Mouse (Mus musculus): ENCODE results near the gene Gpatch8. TPM values are rescaled to one million over a fixed set of nuclear protein-coding genes. Genes with fewer than 3 reads are reported as not detected.

Gpatch8 gene
- polyA plus RNA-seq, 1 experiment = 16.7 TPM

GRCm38 (mm10) chr11:102433866-102434265 is 122.3 kb downstream of the Gpatch8 start:
- Histone ChIP-seq H3K36me3 (ENCODE audit: control insufficient read depth, insufficient read depth, low read length) (no peaks in the 10 kb centered on the region), H3K4me3 (ENCODE audit: control insufficient read depth, low read depth, low read length) (no peak overlapping the region), H3K4me1 (ENCODE audit: control insufficient read depth, insufficient read depth, low read length) (peaks cover 22% of the 10 kb centered on the region), H3K27me3 (ENCODE audit: control insufficient read depth, insufficient read depth, low read length) (no peaks in the 10 kb centered on the region), H3K27ac (ENCODE audit: control insufficient read depth, insufficient read depth, low read depth, low read length) (no peak overlapping the region)
- TF ChIP-seq POLR2A (IDR thresholded peaks at IDR 0.05; ENCODE audit: control insufficient read depth, low read depth, low read length) (no peak), CTCF (IDR thresholded peaks at IDR 0.05; ENCODE audit: control insufficient read depth, insufficient read depth, insufficient replicate concordance, low read depth, low read length) (no peak)

GRCm38 (mm10) chr11:102432896-102433295 is 123.3 kb downstream of the Gpatch8 start:
- H3K27ac ChIP-seq (ENCODE audit: control insufficient read depth, insufficient read depth, low read depth, low read length) = no peak overlapping the region
- H3K4me3 ChIP-seq (ENCODE audit: control insufficient read depth, low read depth, low read length) = no peak overlapping the region
- peaks cover 14% of the 10 kb centered on the region for H3K4me1 ChIP-seq (ENCODE audit: control insufficient read depth, insufficient read depth, low read length)
- TF ChIP-seq CTCF (IDR thresholded peaks at IDR 0.05; ENCODE audit: control insufficient read depth, insufficient read depth, insufficient replicate concordance, low read depth, low read length) = no peak
- no peak for TF ChIP-seq POLR2A (IDR thresholded peaks at IDR 0.05; ENCODE audit: control insufficient read depth, low read depth, low read length)
- H3K27me3 ChIP-seq (ENCODE audit: control insufficient read depth, insufficient read depth, low read length) = no peaks in the 10 kb centered on the region
- no peaks in the 10 kb centered on the region for H3K36me3 ChIP-seq (ENCODE audit: control insufficient read depth, insufficient read depth, low read length)

GRCm38 (mm10) chr11:102432115-102432843 is 123.9 kb downstream of the Gpatch8 start:
- Histone ChIP-seq H3K36me3 (ENCODE audit: control insufficient read depth, insufficient read depth, low read length) (no peaks in the 10 kb centered on the region), H3K27ac (ENCODE audit: control insufficient read depth, insufficient read depth, low read depth, low read length) (no peak overlapping the region), H3K4me3 (ENCODE audit: control insufficient read depth, low read depth, low read length) (no peak overlapping the region), H3K4me1 (ENCODE audit: control insufficient read depth, insufficient read depth, low read length) (peaks cover 8% of the 10 kb centered on the region), H3K27me3 (ENCODE audit: control insufficient read depth, insufficient read depth, low read length) (no peaks in the 10 kb centered on the region)
- TF ChIP-seq CTCF (IDR thresholded peaks at IDR 0.05; ENCODE audit: control insufficient read depth, insufficient read depth, insufficient replicate concordance, low read depth, low read length) (no peak), POLR2A (IDR thresholded peaks at IDR 0.05; ENCODE audit: control insufficient read depth, low read depth, low read length) (no peak)

- no peak overlapping the region for H3K27ac ChIP-seq (ENCODE audit: control insufficient read depth, insufficient read depth, low read depth, low read length)
- H3K4me1 ChIP-seq (ENCODE audit: control insufficient read depth, insufficient read depth, low read length) = peaks cover 7% of the 10 kb centered on the region
- H3K4me3 ChIP-seq (ENCODE audit: control insufficient read depth, low read depth, low read length) = no peak overlapping the region
- no peak for TF ChIP-seq POLR2A (IDR thresholded peaks at IDR 0.05; ENCODE audit: control insufficient read depth, low read depth, low read length)
- no peak for TF ChIP-seq CTCF (IDR thresholded peaks at IDR 0.05; ENCODE audit: control insufficient read depth, insufficient read depth, insufficient replicate concordance, low read depth, low read length)
- no peaks in the 10 kb centered on the region for H3K36me3 ChIP-seq (ENCODE audit: control insufficient read depth, insufficient read depth, low read length)
- no peaks in the 10 kb centered on the region for H3K27me3 ChIP-seq (ENCODE audit: control insufficient read depth, insufficient read depth, low read length)
These were observed 124.5 kb downstream of the Gpatch8 start for GRCm38 (mm10) chr11:102431728-102432114.

GRCm38 (mm10) chr11:102431018-102431645 is 125.1 kb downstream of the Gpatch8 start:
- H3K4me3 ChIP-seq (ENCODE audit: control insufficient read depth, low read depth, low read length) = peak overlapping the region; percentile 84
- peaks cover 7% of the 10 kb centered on the region for H3K4me1 ChIP-seq (ENCODE audit: control insufficient read depth, insufficient read depth, low read length)
- no peaks in the 10 kb centered on the region for H3K27me3 ChIP-seq (ENCODE audit: control insufficient read depth, insufficient read depth, low read length)
- no peak overlapping the region; the same call in 1 of the 2 replicates for H3K27ac ChIP-seq (ENCODE audit: control insufficient read depth, insufficient read depth, low read depth, low read length)
- TF ChIP-seq POLR2A (IDR thresholded peaks at IDR 0.05; ENCODE audit: control insufficient read depth, low read depth, low read length) (no peak), CTCF (IDR thresholded peaks at IDR 0.05; ENCODE audit: control insufficient read depth, insufficient read depth, insufficient replicate concordance, low read depth, low read length) (peak; percentile 34; the same call in 1 of the 2 replicates)
- no peaks in the 10 kb centered on the region for H3K36me3 ChIP-seq (ENCODE audit: control insufficient read depth, insufficient read depth, low read length)

GRCm38 (mm10) chr11:102430121-102431017 is 125.8 kb downstream of the Gpatch8 start, which contains the start of gene Grn:
Gene Grn, plus strand, starts transcription at chr11:102430315.
- no peaks in the 10 kb centered on the region for H3K27me3 ChIP-seq (ENCODE audit: control insufficient read depth, insufficient read depth, low read length)
- peak within 1 kb of the TSS; percentile 84 for H3K4me3 ChIP-seq (ENCODE audit: control insufficient read depth, low read depth, low read length)
- peak within 1 kb of the TSS; percentile 68 for H3K27ac ChIP-seq (ENCODE audit: control insufficient read depth, insufficient read depth, low read depth, low read length)
- H3K36me3 ChIP-seq (ENCODE audit: control insufficient read depth, insufficient read depth, low read length) = no peaks in the 10 kb centered on the region
- peaks cover 7% of the 10 kb centered on the region for H3K4me1 ChIP-seq (ENCODE audit: control insufficient read depth, insufficient read depth, low read length)
- TF ChIP-seq POLR2A (IDR thresholded peaks at IDR 0.05; ENCODE audit: control insufficient read depth, low read depth, low read length) (peak; percentile 15; the same call in 1 of the 2 replicates), CTCF (IDR thresholded peaks at IDR 0.05; ENCODE audit: control insufficient read depth, insufficient read depth, insufficient replicate concordance, low read depth, low read length) (no peak)

Measured in testis, adult 2 months (tissue).